Mouse (Mus musculus): ENCODE measurements at regions not wholly inside any gene's neighbourhood (a gene's known extent, or its start where the extent isn't known, plus 50 kb on each side); places are given as distances from the start of the nearest gene placed in this dataset.

- no peak for DNase-seq
Measured at GRCm38 (mm10) chr3:119958799-119959467, 174.7 kb upstream of the Ptbp2 start.

GRCm38 (mm10) chr3:119957529-119957928, 173.3 kb upstream of the Ptbp2 start:
- peak in 1 of 2 experiments; percentile 18 for DNase-seq

- no peak for DNase-seq
Measured at GRCm38 (mm10) chr3:119955745-119956615, 171.7 kb upstream of the Ptbp2 start.

- no peak for DNase-seq
Measured at GRCm38 (mm10) chr3:119950721-119951120, 166.5 kb upstream of the Ptbp2 start.

- DNase-seq = no peak
Measured at GRCm38 (mm10) chr3:119950070-119950469, 165.8 kb upstream of the Ptbp2 start.

- peak in 1 of 2 experiments; percentile 7 for DNase-seq
Measured at GRCm38 (mm10) chr3:119949620-119950019, 165.4 kb upstream of the Ptbp2 start.

- peak; percentile 18 for DNase-seq
Measured at GRCm38 (mm10) chr3:119949041-119949470, 164.8 kb upstream of the Ptbp2 start.

- no peak for DNase-seq
Measured at GRCm38 (mm10) chr3:119947126-119947525, 162.9 kb upstream of the Ptbp2 start.

- DNase-seq = no peak
Measured at GRCm38 (mm10) chr3:119944115-119944514, 159.8 kb upstream of the Ptbp2 start.

- no peak for DNase-seq
Measured at GRCm38 (mm10) chr3:119939091-119939490, 154.8 kb upstream of the Ptbp2 start.

- DNase-seq = peak in 1 of 2 experiments; percentile 9
Measured at GRCm38 (mm10) chr3:119938425-119938824, 154.2 kb upstream of the Ptbp2 start.

GRCm38 (mm10) chr3:119936526-119936925, 152.3 kb upstream of the Ptbp2 start:
- DNase-seq = no peak

GRCm38 (mm10) chr3:119933049-119933511, 148.8 kb upstream of the Ptbp2 start:
- DNase-seq = no peak

- DNase-seq = no peak
Measured at GRCm38 (mm10) chr3:119928281-119928680, 144.0 kb upstream of the Ptbp2 start.

GRCm38 (mm10) chr3:119919501-119920141, 135.4 kb upstream of the Ptbp2 start:
- DNase-seq = no peak

- no peak for DNase-seq
Measured at GRCm38 (mm10) chr3:119915984-119916865, 132.0 kb upstream of the Ptbp2 start.

- no peak for DNase-seq
Measured at GRCm38 (mm10) chr3:119911532-119911931, 127.3 kb upstream of the Ptbp2 start.

GRCm38 (mm10) chr3:119904244-119904643, 120.0 kb upstream of the Ptbp2 start:
- no peak for DNase-seq

GRCm38 (mm10) chr3:119895141-119895540, 110.9 kb upstream of the Ptbp2 start:
- no peak for DNase-seq

GRCm38 (mm10) chr3:119894035-119894434, 109.8 kb upstream of the Ptbp2 start:
- peak in 1 of 2 experiments; percentile 32 for DNase-seq

GRCm38 (mm10) chr3:119893165-119893910, 109.1 kb upstream of the Ptbp2 start:
- peak; percentile 21 to 24 for DNase-seq
